Mouse (Mus musculus) forebrain, postnatal 0 days (tissue): ENCODE data around the gene Glt1d1. TPM values are rescaled to one million over a fixed set of nuclear protein-coding genes. Genes with fewer than 3 reads are reported as not detected.

Experiments
- ATAC-seq: fragments of 200-750 bp; cut with Nextera tagmentation; 2 replicates; pipeline ENCODE4 v1.8.0; 2017; ENCODE audit warnings: mild to moderate bottlenecking, moderate library complexity
- DNase-seq: peaks from one replicate; pipeline ENCODE4 v3.0.0-alpha.2; 2015
- H3K27ac ChIP-seq: fragments of 300-500 bp; sonication (generic); 2 replicates; pipeline ENCODE4 v1.5.1; 2014; ENCODE audit warnings: low read depth, mild to moderate bottlenecking, antibody characterized with exemption, low read length, moderate library complexity, mixed read lengths
- H3K27me3 ChIP-seq: fragments of 300-500 bp; sonication (generic); 2 replicates; pipeline ENCODE4 v1.6.1; 2014; ENCODE audit warnings: mild to moderate bottlenecking, low read length, mixed read lengths; ENCODE audit not compliant: insufficient read depth
- H3K36me3 ChIP-seq: fragments of 300-500 bp; sonication (generic); 2 replicates; pipeline ENCODE4 v1.6.1; 2014; ENCODE audit warnings: mild to moderate bottlenecking, moderate library complexity; ENCODE audit not compliant: insufficient read depth
- H3K4me1 ChIP-seq: fragments of 300-500 bp; sonication (generic); 2 replicates; pipeline ENCODE4 v1.6.1; 2014; ENCODE audit warnings: antibody characterized with exemption; ENCODE audit not compliant: insufficient read depth
- H3K4me2 ChIP-seq: fragments of 300-500 bp; sonication (generic); 2 replicates; pipeline ENCODE4 v1.6.1; 2014; ENCODE audit warnings: low read depth, mild to moderate bottlenecking, moderate library complexity
- H3K4me3 ChIP-seq: fragments of 300-500 bp; sonication (generic); 2 replicates; pipeline ENCODE4 v1.5.1; 2014; ENCODE audit warnings: low read depth, low read length, mixed read lengths
- H3K9ac ChIP-seq: fragments of 300-500 bp; sonication (generic); 2 replicates; pipeline ENCODE4 v1.6.1; 2014; ENCODE audit warnings: mild to moderate bottlenecking
- H3K9me3 ChIP-seq: fragments of 300-500 bp; sonication (generic); 2 replicates; pipeline ENCODE4 v1.6.1; 2016; ENCODE audit warnings: low read length
- CTCF ChIP-seq: sonication (generic); IDR thresholded peaks from 2 replicates; pipeline ENCODE4 v1.5.1; 2016; ENCODE audit warnings: antibody characterized with exemption, control low read depth, low read depth
- WGBS: fragments of 180-500 bp; shearing (Covaris S2); extraction: QIAGEN DNeasy Blood & Tissue Kit; methylation state at CpG from one replicate; pipeline ENCODE4 v1.1.7; 2014; 5-methylcytosine and 5-hydroxymethylcytosine counted together
- polyA plus RNA-seq: library from polyadenylated mRNA; unstranded; fragments of >200 nt; fragmentation: Nextera tagmentation; extraction: Ambion mirVana; gene quantifications from 2 replicates; pipeline ENCODE4 v1.2.1, GENCODE M21; 2015
- total RNA-seq: library from RNA; depleted of rRNA; stranded (reverse); fragments of >200 nt; gene quantifications from 2 replicates; pipeline ENCODE4 v1.2.3, GENCODE M21; 2014

The Glt1d1 gene
- total and polyA plus RNA-seq, 2 experiments from 2014 or later = 1.1 to 10.5 TPM

DNA sequence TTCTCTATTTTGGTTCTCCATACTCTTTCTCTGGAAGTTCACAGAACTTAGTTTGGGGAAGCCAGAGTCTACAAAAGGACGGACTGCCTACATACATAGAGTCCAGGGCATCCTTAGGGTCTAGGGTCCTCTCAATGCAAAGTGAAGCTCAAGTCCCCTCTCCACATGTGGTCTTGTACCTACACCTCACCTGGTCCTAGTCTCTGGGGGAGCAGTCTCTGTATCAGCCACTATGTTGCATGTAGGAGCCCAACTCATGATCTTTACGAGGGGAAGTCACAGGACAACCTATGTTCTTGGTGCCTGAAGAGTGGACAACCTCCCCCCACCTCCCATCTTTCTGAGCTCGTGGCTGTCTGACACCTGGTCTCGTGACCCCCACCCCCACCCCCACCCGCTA is 391 bp upstream of the Glt1d1 start:
- peak overlapping the region; percentile 94 for H3K4me2 ChIP-seq
- no peaks in the 10 kb centered on the region for H3K36me3 ChIP-seq
- no peak for TF ChIP-seq CTCF
- 19% methylated on average over 5 of the region's 5 CpGs for WGBS
- H3K4me3 ChIP-seq = peak overlapping the region; percentile 63
- DNase-seq = peak; percentile 10
- ATAC-seq = peak; percentile 3; the same call in 1 of the 2 replicates
- peak overlapping the region; percentile 92 for H3K9ac ChIP-seq
- peaks cover 4% of the 10 kb centered on the region; the same call in 1 of the 2 replicates for H3K4me1 ChIP-seq
- no peak overlapping the region for H3K27ac ChIP-seq
- no peaks in the 10 kb centered on the region for H3K27me3 ChIP-seq
- no peaks in the 10 kb centered on the region for H3K9me3 ChIP-seq

DNA sequence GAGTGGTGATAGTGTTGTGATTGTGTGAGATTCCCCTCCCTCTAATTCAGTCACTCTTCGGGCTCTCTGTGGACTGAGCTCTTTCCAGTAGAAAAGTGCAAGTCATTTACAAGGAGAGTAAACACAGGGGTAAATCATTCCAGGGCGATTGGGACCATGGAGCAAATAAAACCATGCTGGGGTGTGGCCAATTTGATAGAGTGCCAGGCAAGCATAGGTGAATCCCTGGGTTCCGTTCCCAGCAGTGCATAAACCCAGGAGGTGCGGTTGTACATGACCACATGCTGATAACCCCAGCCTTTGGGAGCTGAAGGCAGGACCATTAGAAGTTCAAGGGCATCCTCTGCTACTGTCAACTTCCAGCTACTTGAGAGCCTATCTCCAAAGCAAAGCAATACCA is 1.1 kb downstream of the Glt1d1 start:
- no peak for TF ChIP-seq CTCF
- Histone ChIP-seq H3K9ac (0 out of 2 replicates have a peak overlapping the region, but pooled peaks have one; percentile 92), H3K36me3 (no peaks in the 10 kb centered on the region), H3K27ac (no peak overlapping the region), H3K4me2 (peak overlapping the region; percentile 94), H3K4me3 (peak overlapping the region; percentile 63), H3K9me3 (no peaks in the 10 kb centered on the region), H3K27me3 (no peaks in the 10 kb centered on the region), H3K4me1 (peaks cover 4% of the 10 kb centered on the region; the same call in 1 of the 2 replicates)
- ATAC-seq (no peak), DNase-seq (no peak)
- 29% methylated on average over 4 of the region's 4 CpGs for WGBS

GRCm38 (mm10) chr5:127633666-127634065 is 1.6 kb downstream of the Glt1d1 start:
- DNase-seq (no peak), ATAC-seq (no peak)
- Histone ChIP-seq H3K9me3 (no peaks in the 10 kb centered on the region), H3K4me3 (no peak overlapping the region), H3K9ac (no peak overlapping the region), H3K27me3 (no peaks in the 10 kb centered on the region), H3K4me1 (peaks cover 4% of the 10 kb centered on the region; the same call in 1 of the 2 replicates), H3K27ac (no peak overlapping the region), H3K36me3 (no peaks in the 10 kb centered on the region), H3K4me2 (no peak overlapping the region)
- WGBS = 87% methylated on average over 7 of the region's 7 CpGs
- TF ChIP-seq CTCF = no peak

- H3K4me2 ChIP-seq = no peak overlapping the region
- no peak for TF ChIP-seq CTCF
- H3K4me3 ChIP-seq = no peak overlapping the region
- no peak overlapping the region for H3K27ac ChIP-seq
- H3K9me3 ChIP-seq = no peaks in the 10 kb centered on the region
- no peaks in the 10 kb centered on the region for H3K4me1 ChIP-seq
- H3K27me3 ChIP-seq = no peaks in the 10 kb centered on the region
- DNase-seq = no peak
- H3K36me3 ChIP-seq = no peaks in the 10 kb centered on the region
- WGBS = 73% methylated on average over 4 of the region's 4 CpGs
- no peak for ATAC-seq
- no peak overlapping the region for H3K9ac ChIP-seq
Observed at GRCm38 (mm10) chr5:127637622-127638021, 5.6 kb downstream of the Glt1d1 start.

DNA sequence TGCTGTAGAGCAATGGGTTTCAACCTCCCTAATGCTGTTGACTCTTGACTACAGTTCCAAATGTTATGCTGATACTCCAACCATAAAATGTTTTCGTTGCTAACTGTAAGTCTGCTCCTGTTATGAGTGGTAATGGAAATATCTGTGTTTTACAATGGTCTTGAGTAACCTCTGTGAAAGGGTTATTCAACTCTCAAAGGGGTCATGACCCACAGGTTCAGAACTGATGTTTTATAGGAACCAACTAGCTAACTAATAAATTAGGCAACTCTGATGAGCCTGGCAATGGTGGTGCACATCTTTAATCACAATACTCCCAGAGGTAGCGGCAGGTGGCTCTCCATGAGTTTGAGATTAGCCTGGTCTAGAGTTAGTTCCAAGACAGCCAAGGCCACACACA is 6.1 kb downstream of the Glt1d1 start:
- 94% methylated on average over 2 of the region's 2 CpGs for WGBS
- no peaks in the 10 kb centered on the region for H3K4me1 ChIP-seq

GRCm38 (mm10) chr5:127639067-127639605 is 7.1 kb downstream of the Glt1d1 start:
- TF ChIP-seq CTCF = no peak
- Histone ChIP-seq H3K9me3 (no peaks in the 10 kb centered on the region), H3K9ac (no peak overlapping the region), H3K27ac (no peak overlapping the region), H3K4me3 (no peak overlapping the region), H3K27me3 (no peaks in the 10 kb centered on the region), H3K4me2 (no peak overlapping the region), H3K4me1 (no peaks in the 10 kb centered on the region), H3K36me3 (no peaks in the 10 kb centered on the region)
- WGBS = 83% methylated on average over 6 of the region's 6 CpGs
- no peak for ATAC-seq
- no peak for DNase-seq

More for the DNA sequence above, 6.1 kb downstream of the Glt1d1 start:
- H3K4me2 ChIP-seq = no peak overlapping the region
- TF ChIP-seq CTCF = no peak
- DNase-seq (no peak), ATAC-seq (no peak)
- no peak overlapping the region for H3K4me3 ChIP-seq
- no peaks in the 10 kb centered on the region for H3K36me3 ChIP-seq
- no peaks in the 10 kb centered on the region for H3K9me3 ChIP-seq
- H3K27me3 ChIP-seq = no peaks in the 10 kb centered on the region
- no peak overlapping the region for H3K27ac ChIP-seq
- H3K9ac ChIP-seq = no peak overlapping the region

DNA sequence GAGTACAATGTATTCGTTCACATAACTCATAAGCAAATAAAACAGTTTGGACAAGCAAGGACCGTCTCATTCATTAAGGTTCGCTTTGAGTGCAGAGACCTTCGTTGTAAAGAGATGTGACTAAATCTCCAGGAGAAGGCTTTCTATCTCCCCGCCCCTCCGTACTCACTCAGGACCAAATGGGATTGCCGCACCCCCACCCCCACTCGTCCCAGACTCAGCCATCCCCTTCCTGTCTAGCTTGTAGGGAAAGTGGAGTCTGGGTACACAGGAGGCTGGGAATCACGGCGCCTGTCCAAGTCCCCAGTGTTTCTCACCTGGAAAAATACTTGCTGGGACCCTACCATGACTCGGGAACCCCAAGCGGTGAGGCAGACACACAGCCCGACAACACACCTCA is 7.6 kb downstream of the Glt1d1 start:
- H3K9ac ChIP-seq = no peak overlapping the region
- H3K4me2 ChIP-seq = no peak overlapping the region
- no peak for TF ChIP-seq CTCF
- H3K9me3 ChIP-seq = no peaks in the 10 kb centered on the region
- 94% methylated on average over 13 of the region's 13 CpGs for WGBS
- no peaks in the 10 kb centered on the region for H3K27me3 ChIP-seq
- H3K4me1 ChIP-seq = no peaks in the 10 kb centered on the region
- no peaks in the 10 kb centered on the region for H3K36me3 ChIP-seq
- DNase-seq (no peak), ATAC-seq (no peak)
- H3K4me3 ChIP-seq = no peak overlapping the region
- no peak overlapping the region for H3K27ac ChIP-seq
